Mouse (Mus musculus) layer of hippocampus, postnatal 14 days (tissue): Measurements from ENCODE around the gene Alox5ap. TPM values are rescaled to one million over a fixed set of nuclear protein-coding genes. Genes with fewer than 3 reads are reported as not detected.

ENCODE experiments used
- DNase-seq, 2 experiments: peaks; one replicate each; pipeline ENCODE4 v3.0.0; 2021 to 2022; ENCODE audit warnings: low spot score in 2 of 2, mixed read lengths in 1 of 2
- long read RNA-seq, 2 experiments: library from polyadenylated mRNA; stranded (forward); transcript quantifications; one replicate each; pipeline ENCODE4 v2.0.0; 2021
- total RNA-seq, 2 experiments: library from RNA; stranded (reverse); gene quantifications; 2 replicates each; pipeline ENCODE4 v1.2.3; 2021

Gene Alox5ap
- total RNA-seq: 1 to 10 TPM; 7.6 to 7.9 TPM
- long read RNA-seq, experiment 1, transcript Alox5ap-201 (5 exons, 1,251 nt): major isoform, 5 of 7 reads
- long read RNA-seq, experiment 1, partial matches to known transcripts: 0 of 7 reads
- long read RNA-seq, experiment 1, other reads (novel, unspliced or antisense): 0 of 7 reads
- long read RNA-seq, experiment 2, transcript Alox5ap-201 (5 exons, 1,251 nt): major isoform, 5 of 8 reads
- long read RNA-seq, experiment 2, partial matches to known transcripts: 0 of 8 reads
- long read RNA-seq, experiment 2, other reads (novel, unspliced or antisense): 1 of 8 reads

DNA sequence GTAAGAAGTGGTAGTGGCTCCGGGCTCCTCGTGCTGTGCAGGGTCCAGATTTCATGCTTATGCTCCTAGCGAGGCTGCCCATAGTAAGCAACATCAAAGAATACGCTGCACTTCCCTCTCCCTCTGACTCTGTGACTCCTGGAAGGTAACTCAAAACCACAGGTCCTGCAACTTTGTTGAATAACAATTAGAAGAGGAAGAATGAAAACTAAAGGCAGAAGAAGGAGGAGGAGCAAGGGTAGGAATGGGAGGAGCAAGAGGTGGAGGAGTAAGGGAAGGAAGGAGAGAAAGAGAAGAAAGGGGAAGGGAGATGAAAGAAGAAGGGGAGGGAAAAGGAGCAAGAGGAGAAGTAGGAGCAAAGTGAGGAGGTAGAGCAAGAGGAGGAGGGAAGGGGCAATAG is at the start of gene Alox5ap:
Gene Alox5ap (plus strand): TSS at position 363 of the 400 bp plus-strand sequence.
- no peak for DNase-seq

GRCm38 (mm10) chr5:149215540-149215939 is 49.0 kb upstream of the Alox5ap start:
- DNase-seq: no peak

- DNase-seq: no peak
Observed at GRCm38 (mm10) chr5:149217524-149218357, 46.8 kb upstream of the Alox5ap start.

DNA sequence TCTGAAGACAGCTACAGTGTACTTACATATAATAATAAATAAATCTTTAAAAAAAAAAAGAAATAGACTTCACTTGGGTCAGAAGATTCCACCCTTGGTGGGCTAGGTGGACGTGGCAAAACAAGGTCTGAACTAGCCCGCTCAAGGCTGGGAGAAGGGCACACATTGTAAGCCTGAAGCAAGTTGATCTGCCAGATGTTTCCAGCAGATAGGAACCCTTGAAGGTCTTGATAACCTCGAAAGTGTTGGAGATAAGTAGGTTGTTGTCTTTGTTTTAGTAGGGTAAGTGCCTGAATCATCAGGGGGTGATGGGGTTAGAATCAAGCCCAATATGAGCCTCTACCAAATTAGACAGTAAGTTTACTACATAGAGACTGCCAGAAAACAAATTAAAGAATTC is 45.1 kb upstream of the Alox5ap start:
- no peak for DNase-seq

DNA sequence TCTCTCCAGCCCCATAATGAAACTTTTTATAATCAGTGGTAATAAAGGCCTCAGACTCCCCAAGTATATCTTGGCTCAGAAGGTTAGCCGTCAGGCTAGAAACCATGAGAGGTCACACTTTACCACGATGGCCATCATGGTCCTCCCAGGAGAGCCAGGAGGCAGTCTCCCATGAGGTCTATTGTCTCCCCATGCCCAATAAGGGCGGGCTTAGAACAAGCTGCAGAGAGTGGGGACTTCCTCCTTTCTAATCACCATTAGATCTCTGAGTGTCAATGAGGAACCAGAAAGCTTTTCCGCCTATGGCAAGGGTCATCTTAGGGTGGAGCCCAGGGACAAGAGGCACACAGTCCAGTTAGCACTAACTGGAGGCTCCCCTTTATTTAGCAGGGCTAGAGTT is 43.2 kb upstream of the Alox5ap start:
- no peak for DNase-seq

GRCm38 (mm10) chr5:149224666-149225065 is 39.9 kb upstream of the Alox5ap start:
- DNase-seq: no peak

DNA sequence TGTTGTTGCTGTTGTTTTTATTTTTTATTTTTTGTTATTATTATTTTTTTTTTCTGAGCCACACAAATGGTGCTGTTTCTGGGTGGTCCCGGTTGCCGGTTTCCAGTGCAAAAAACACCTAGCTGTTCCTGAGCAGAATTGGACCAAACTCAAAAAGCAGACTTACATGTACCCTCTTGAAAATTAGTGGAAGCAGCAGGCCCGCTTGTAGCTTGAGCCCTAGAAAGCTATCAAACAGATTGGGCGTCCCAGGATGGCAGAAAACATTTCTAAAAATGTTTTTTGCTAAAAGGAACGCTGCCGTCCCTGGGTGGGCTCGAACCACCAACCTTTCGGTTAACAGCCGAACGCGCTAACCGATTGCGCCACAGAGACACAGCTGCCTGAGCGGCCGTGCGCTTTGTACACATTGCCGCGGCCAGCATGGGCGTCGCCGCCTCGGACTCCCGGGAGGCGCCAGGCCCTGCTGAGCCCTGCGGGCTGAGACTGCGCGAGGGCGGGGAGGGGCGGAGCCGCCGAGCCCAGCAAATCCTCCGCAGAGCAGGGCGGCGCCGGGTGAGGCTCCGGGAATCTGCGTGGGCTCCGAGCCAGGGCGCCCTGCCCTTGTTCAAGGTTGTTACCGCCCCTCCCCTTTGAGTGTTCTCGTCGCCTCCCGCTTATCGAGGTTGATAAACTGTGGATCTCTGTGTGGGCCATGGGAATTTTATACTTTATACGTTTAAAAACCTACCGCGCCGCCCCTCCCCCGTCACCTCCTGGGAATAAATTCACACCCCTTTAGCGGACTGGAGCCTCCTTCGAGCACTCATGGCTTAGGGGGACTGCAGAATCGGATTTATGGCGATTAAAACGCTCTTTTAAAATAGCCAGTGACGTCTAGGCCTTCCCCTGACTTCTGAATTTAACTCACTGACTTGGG is 35.6 kb upstream of the Alox5ap start:
- peak; percentile 97 to 99 for DNase-seq

DNA sequence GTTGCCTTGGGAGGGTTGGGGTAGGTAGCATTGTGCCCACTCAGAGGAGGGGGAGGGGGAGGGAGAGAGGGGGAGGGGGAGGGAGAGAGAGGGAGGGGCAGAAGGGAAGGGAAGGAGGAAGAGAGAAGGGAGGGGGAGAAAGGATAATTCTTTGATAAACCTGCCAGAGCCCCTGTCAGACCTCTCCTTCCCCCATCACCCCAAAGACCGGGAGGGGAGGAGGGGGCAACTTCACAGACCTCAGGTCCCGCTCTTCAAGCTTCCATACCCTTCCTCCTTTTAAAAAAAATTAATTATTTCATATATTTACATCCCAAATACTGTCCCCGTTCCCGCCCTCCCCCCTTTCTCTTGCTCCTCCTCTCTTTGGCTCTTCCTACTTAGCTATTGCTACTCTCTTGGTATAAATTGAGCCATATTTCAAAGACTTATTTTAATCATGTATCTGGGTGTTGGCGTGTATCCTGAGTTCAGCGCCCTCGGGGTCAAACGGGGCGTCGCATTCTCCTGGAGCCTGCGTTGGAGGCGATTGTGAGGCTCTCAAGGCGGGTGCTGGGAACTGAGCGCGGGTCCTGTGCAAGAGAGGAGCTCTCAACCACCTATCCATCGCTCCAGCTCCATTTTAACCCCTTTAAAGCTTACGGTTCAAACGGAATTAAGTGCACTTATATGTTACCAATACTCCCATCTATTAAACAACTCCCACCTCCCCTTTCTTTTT is 34.8 kb upstream of the Alox5ap start:
- DNase-seq: no peak

GRCm38 (mm10) chr5:149235002-149235401 is 29.6 kb upstream of the Alox5ap start:
- no peak for DNase-seq

- no peak for DNase-seq
Observed at GRCm38 (mm10) chr5:149237221-149237950, 27.2 kb upstream of the Alox5ap start.

GRCm38 (mm10) chr5:149242467-149242866 is 22.1 kb upstream of the Alox5ap start:
- DNase-seq: no peak

- no peak for DNase-seq
Observed at GRCm38 (mm10) chr5:149243053-149243452, 21.5 kb upstream of the Alox5ap start.

GRCm38 (mm10) chr5:149245391-149245964 is 19.1 kb upstream of the Alox5ap start:
- DNase-seq: no peak

DNA sequence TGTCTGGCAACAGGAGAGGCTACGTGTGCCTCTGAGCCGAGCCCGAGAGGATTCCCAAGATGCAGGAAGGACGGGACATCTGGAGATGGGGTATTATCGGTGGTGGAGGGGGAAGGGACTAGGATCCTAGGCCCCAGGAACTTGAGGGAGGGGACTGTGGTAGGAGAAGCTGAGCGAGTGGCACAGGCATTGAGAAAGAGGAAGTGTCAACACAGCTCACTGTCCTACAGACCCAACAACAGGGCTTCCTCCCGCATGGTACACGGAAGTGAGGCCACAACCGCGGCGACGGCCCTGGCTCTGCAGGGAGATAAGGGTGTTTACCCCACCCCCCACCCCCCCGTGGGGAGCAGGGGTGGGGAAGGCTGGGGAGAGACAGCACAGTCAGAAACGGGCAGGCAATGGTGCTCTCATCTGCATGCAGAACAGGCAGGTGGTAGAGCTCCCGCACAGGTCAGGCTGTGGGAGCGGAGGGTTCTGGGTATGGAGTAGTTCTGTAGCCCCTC is 18.5 kb upstream of the Alox5ap start:
- DNase-seq: no peak

GRCm38 (mm10) chr5:149247047-149247904 is 17.3 kb upstream of the Alox5ap start:
- DNase-seq: no peak

DNA sequence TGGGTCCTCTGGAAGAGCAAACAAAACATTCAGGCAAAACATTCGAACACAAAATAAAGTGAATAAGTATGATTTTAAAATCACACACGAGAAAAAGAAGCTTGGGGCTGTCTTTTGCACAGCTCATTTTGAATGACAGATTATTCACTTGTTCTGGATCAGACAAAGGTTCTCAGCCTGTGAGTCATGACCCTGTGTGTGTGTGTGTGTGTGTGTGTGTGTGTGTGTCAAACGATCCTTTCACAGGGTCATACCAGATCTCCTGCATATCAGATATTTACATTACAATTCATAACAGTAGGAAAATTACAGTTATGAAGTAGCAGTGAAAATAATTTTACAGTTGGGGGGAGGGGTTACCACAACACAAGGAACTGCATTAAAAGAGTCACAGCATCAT is 12.3 kb upstream of the Alox5ap start:
- DNase-seq: no peak

DNA sequence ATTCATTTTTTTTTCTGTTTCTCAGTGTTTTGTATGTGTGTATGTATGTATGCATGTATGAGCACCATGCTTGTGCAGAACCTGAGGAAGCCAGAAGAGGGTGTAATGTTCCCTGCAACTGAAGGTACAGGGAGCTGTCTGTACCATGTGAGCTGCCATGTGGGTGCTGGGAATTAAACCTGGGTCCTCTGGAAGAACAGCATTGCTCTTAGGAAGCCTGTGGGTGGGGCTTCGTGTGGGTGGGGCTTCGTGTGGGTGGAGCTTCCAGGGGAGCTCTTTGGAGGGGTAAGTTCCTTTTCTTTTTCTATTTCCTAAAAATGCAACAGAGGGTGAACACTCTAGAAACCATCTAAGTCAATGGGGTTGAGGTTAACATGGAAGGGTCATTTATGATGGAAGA is 11.1 kb upstream of the Alox5ap start:
- no peak for DNase-seq

- DNase-seq: no peak
Observed at GRCm38 (mm10) chr5:149255522-149255921, 9.0 kb upstream of the Alox5ap start.
